Mouse (Mus musculus) heart, embryonic 14.5 days (tissue): ENCODE data around the gene AF067063. TPM values are rescaled to one million over a fixed set of nuclear protein-coding genes. Genes with fewer than 3 reads are reported as not detected.
"Not testable (repeated sequence)": the region's sequence is repeated elsewhere in the genome, so short reads cannot be mapped to it uniquely, and the experiment has no call there.

Experiments used
- ATAC-seq: fragments of 200-750 bp; cut with Nextera tagmentation; 2 replicates; pipeline ENCODE4 v1.8.0; 2017; ENCODE audit warnings: low read depth, moderate TSS enrichment; ENCODE audit not compliant: insufficient number of reproducible peaks, insufficient read depth, low FRiP score
- H3K27ac ChIP-seq, 2 experiments: fragments of 200-500 bp in 1 of 2; fragments of 300-500 bp in 1 of 2; sonication (generic) in 1 of 2; replicated peaks in 1 of 2; 2 replicates each; pipeline ENCODE4 v1.5.1; 2012 to 2014; ENCODE audit warnings: low read depth in 2 of 2, low read length in 2 of 2, control low read depth in 1 of 2, mild to moderate bottlenecking in 1 of 2, mixed read lengths in 1 of 2; ENCODE audit not compliant: control insufficient read depth in 1 of 2, insufficient read depth in 1 of 2
- H3K27me3 ChIP-seq: fragments of 300-500 bp; sonication (generic); 2 replicates; pipeline ENCODE4 v1.6.1; 2014; ENCODE audit warnings: mild to moderate bottlenecking, low read length, control low read depth; ENCODE audit not compliant: control insufficient read depth, insufficient read depth
- H3K36me3 ChIP-seq: fragments of 300-500 bp; sonication (generic); 2 replicates; pipeline ENCODE4 v1.6.1; 2014; ENCODE audit warnings: mild to moderate bottlenecking, control low read depth, low read length, mixed read lengths; ENCODE audit not compliant: control insufficient read depth, insufficient read depth
- H3K4me1 ChIP-seq, 2 experiments: fragments of 200-500 bp in 1 of 2; fragments of 300-500 bp in 1 of 2; sonication (generic) in 1 of 2; 2 replicates each; pipeline ENCODE4 v1.6.1; 2012 to 2014; ENCODE audit warnings: low read length in 2 of 2, control low read depth in 1 of 2, mixed read lengths in 1 of 2; ENCODE audit not compliant: control insufficient read depth in 2 of 2, insufficient read depth in 2 of 2
- H3K4me2 ChIP-seq: fragments of 300-500 bp; sonication (generic); 2 replicates; pipeline ENCODE4 v1.6.1; 2014; ENCODE audit warnings: mild to moderate bottlenecking, low read length
- H3K4me3 ChIP-seq, 2 experiments: fragments of 200-500 bp in 1 of 2; fragments of 300-500 bp in 1 of 2; sonication (generic) in 1 of 2; 2 replicates each; pipeline ENCODE4 v1.5.1; 2012 to 2014; ENCODE audit warnings: low read length in 2 of 2, mild to moderate bottlenecking in 2 of 2, control low read depth in 1 of 2, low read depth in 1 of 2, moderate library complexity in 1 of 2; ENCODE audit not compliant: control insufficient read depth in 1 of 2, insufficient read depth in 1 of 2
- H3K9ac ChIP-seq: fragments of 300-500 bp; sonication (generic); 2 replicates; pipeline ENCODE4 v1.6.1; 2014; ENCODE audit warnings: mild to moderate bottlenecking, low read length
- H3K9me3 ChIP-seq: fragments of 300-500 bp; sonication (generic); 2 replicates; pipeline ENCODE4 v1.6.1; 2016; ENCODE audit warnings: low read length, control low read depth; ENCODE audit not compliant: control insufficient read depth
- WGBS: fragments of 180-500 bp; shearing (Covaris S2); extraction: QIAGEN DNeasy Blood & Tissue Kit; methylation state at CpG from one replicate; pipeline ENCODE4 v1.1.7; 2014; 5-methylcytosine and 5-hydroxymethylcytosine counted together
- polyA plus RNA-seq: library from polyadenylated mRNA; unstranded; fragments of >200 nt; fragmentation: Nextera tagmentation; extraction: Ambion mirVana; gene quantifications from 2 replicates; pipeline ENCODE4 v1.2.1, GENCODE M21; 2014

AF067063 gene
- not detected in 2 replicates for polyA plus RNA-seq

DNA sequence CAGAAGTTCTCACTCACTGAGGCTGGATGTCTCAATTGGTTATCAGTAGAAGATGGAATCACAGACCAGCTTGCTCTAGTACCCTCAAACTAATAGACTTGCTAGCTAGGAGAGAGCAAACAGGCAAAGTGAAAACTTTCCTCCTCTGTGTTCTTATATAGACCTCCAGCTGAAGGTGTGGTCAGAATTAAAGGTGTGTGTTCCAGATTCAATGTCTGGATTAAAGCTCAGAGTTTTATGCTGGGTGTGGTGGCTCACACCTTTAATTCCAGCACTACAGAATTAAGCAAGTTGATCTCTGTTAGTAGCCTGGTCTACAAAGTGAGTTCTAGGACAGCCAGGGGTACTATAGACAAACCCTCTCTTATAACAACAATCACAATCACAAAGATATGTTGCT, at the start of gene AF067063:
TSS of gene AF067063 (minus strand) at position 101 of the 400 bp plus-strand sequence.
- not testable (repeated sequence) for H3K27ac ChIP-seq, H3K4me3 ChIP-seq, H3K27me3 ChIP-seq, H3K4me2 ChIP-seq, H3K36me3 ChIP-seq, H3K9ac ChIP-seq, H3K4me1 ChIP-seq, H3K9me3 ChIP-seq, ATAC-seq

DNA sequence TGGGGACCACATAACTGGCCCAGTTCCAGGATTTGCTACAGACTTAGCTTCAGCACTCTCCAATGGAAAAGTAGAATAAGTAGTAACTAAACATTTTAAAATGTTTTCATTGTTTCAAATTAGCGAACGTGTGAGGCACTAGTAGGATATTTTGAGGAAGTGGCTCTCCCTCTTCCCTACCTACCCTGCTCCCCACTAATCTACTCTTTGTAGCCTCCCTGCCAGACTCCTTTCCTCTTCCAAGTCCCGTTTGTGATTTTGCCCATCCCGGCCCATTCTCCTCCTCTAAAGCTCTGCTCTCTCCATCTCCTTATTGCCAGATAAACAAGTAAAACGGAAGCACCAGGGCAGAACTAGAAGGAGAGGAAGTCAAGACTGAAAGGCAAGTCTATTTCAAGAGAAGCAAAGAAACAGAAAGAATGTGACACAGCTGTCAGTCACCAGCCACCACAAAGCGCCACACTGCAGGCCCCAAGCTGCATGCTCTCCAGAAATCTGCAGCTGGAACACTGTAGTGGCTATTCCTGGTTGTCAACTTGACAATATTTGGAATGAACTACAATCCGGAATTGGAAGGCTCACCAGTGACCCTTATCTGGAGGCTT, 34.5 kb upstream of the AF067063 start:
- WGBS = 57% methylated on average over 6 of the region's 7 CpGs
- not testable (repeated sequence) for H3K9ac ChIP-seq, H3K4me2 ChIP-seq, H3K27ac ChIP-seq, H3K4me3 ChIP-seq, H3K36me3 ChIP-seq, ATAC-seq, H3K9me3 ChIP-seq, H3K4me1 ChIP-seq, H3K27me3 ChIP-seq

DNA sequence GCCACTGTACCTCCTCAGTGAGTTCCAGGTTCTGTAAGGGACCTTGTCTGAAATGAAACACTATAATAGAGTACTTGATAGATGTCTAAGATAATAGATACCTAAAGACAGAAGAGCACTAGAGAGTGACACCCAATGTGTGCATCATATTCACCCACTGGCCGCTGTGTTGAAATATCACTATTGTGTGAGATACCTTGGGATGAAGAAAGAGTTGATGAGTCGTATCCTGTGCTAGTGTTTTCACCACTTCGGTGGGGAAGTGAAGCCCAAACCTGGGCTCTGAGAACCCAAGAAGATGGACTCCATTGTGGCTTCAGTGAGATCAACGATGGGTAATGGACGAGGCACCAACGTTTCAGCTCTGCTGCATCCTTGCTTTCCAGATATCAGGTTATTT, 32.4 kb upstream of the AF067063 start:
- ATAC-seq, H3K4me2 ChIP-seq, H3K4me1 ChIP-seq, H3K36me3 ChIP-seq, H3K27ac ChIP-seq, H3K27me3 ChIP-seq, H3K9ac ChIP-seq, H3K4me3 ChIP-seq, H3K9me3 ChIP-seq: not testable (repeated sequence)
- no CpG with 5 or more reads among the region's 6 CpGs for WGBS

DNA sequence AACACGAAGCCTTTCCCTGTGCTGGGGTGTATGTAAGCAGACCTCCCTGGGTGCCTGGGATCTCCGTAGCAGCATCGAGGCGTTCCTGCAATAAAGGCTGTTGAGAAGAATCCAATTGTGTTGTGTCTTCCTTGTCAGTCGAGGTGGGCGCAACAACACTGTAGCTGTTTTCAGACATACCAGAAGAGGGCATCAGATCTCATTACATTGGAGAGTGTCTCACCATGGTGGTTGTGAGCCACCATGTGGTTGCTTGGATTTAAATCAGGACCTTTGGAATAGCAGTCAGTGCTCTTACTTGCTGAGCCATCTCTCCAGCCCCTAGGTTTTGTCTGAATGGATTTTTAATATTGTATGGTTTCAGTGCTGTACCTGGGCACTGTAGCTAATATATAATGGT, 10.0 kb upstream of the AF067063 start:
- H3K27me3 ChIP-seq, ATAC-seq, H3K9me3 ChIP-seq, H3K27ac ChIP-seq, H3K36me3 ChIP-seq, H3K4me1 ChIP-seq, H3K4me3 ChIP-seq, H3K9ac ChIP-seq, H3K4me2 ChIP-seq: not testable (repeated sequence)
- WGBS = 11% methylated on average over 6 of the region's 6 CpGs

DNA sequence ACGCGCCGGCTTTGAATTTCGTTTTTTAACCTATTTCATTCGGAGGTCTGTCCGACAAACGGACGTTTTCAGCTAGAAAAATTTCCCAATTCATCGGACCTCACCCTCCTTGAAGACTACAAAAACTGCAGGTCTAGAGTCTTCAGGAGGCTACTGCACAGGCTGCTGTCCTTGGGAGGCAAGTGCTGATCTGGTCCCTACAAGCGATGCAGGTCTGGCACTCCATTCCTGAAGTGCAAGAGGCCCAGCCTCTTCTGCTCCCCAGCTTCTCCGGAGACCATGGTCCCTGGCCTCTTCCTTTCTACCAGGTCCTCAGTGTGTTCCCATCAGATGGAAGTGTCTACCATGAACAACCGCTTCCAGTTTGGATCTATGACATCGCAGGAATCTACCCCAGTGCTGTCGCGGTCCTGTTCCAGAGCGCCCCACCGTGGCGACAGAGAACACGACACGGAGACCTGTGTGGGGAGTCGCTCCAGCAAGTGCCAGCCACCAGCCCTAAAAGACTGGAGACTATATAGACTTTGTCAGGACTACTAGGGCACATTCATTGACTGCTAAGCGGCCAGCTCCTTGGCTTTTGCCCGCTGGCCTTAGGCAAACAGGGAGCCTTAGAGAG, 7.8 kb upstream of the AF067063 start:
- not testable (repeated sequence) for H3K4me3 ChIP-seq, H3K9me3 ChIP-seq, H3K27ac ChIP-seq, H3K27me3 ChIP-seq, H3K36me3 ChIP-seq, H3K4me2 ChIP-seq, H3K4me1 ChIP-seq, ATAC-seq, H3K9ac ChIP-seq
- 6% methylated on average over 14 of the region's 23 CpGs for WGBS

DNA sequence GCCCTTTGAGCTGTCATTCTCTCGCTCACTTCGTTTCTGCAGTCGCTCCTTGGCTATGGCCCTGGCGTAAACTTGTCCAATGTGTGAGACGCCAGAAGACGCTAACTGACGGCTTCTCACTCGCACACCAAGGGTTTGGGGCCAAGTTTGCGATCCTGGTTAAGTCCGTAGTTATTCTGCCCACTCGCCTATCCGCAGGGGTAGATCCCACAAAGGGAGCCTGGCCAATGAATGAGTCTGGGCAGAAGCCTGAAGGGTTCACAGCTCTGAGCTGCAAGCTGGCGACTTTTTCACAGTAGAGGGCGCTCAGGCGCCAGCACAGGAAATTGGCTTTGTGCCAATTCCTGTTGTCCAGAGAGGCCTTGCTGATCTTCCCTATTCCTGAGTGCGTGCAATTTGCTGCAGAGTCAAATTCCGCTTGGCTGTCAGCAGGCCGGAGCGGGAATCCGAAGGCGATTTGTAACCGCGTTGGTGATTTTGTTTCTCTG, 6.4 kb upstream of the AF067063 start:
- not testable (repeated sequence) for H3K9me3 ChIP-seq, H3K9ac ChIP-seq, H3K36me3 ChIP-seq, H3K27me3 ChIP-seq, H3K4me1 ChIP-seq, H3K27ac ChIP-seq
- Histone ChIP-seq H3K4me2 (peak overlapping the region; percentile 40), H3K4me3 (peak overlapping the region in 1 of 2 experiments; percentile 26; a peak in 1 of 4 replicates)
- ATAC-seq = peak; percentile 47; the same call in 1 of the 2 replicates
- WGBS = 7% methylated on average over 23 of the region's 23 CpGs

DNA sequence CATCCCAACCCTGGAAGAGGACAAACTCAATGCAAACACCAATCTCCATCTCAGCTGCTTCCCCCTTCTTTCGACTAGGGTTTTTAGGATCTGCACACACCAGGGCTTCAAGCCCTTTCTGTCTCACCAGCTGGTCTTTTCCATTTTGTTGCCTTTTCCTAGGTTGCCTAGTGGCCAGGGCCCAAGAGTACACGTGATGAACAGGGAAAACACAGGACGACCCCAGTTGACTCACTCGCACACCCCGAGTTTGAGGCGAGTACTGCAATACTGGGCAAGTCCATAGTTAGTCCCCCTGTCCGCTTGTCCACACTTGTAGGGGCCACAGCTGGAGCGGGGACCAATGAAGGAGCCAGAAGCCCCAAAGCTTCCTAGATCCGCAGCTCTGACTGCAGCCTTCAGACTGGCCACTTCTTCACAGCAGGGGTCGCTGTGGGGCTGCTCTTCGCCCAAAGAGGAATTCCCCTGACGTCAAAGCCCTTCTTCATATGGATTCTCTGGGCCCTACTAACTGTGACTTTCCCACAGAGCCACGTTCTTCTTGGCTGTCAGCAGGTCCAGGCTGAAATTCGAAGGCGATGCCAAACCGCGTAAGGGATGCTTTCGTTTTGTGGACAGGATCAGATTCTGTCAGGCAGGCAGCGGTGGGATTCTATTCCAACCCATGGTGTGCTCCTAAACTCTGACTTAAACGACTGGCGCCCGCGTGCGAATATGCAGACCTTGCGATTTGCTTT, 5.5 kb upstream of the AF067063 start, which contains the start of gene D13Ertd608e:
TSS of gene D13Ertd608e (plus strand) at position 687 of the 737 bp plus-strand sequence.
- ATAC-seq, H3K36me3 ChIP-seq, H3K9ac ChIP-seq, H3K27me3 ChIP-seq, H3K27ac ChIP-seq, H3K4me1 ChIP-seq, H3K9me3 ChIP-seq: not testable (repeated sequence)
- Histone ChIP-seq H3K4me3 (peak within 1 kb of the TSS in 1 of 2 experiments; percentile 26; a peak in 1 of 4 replicates), H3K4me2 (peak within 1 kb of the TSS; percentile 40)
- 11% methylated on average over 18 of the region's 25 CpGs for WGBS
